13 mouse cellular contexts compared by ENCODE assay signal in genomic region chr19:40435045-40435444, GRCm38 (mm10).
DNase-seq lines count a peak whose midpoint lies in the region; ATAC-seq and TF ChIP-seq lines count a peak whose summit lies in the region.
"Had no signal": no experiment of that assay in that cellular context is flagged by ENCODE, and none has a peak within 500 bp of the region (broad histone marks: within the 10 kb centered on the region; RNA-seq: fewer than 3 reads in every experiment).

No protein-coding gene starts in this region.

- no peaks in the 10 kb centered on the region for H3K9me3 ChIP-seq in lung, postnatal 0 days (ENCODE audit: low read length)
- no peaks in the 10 kb centered on the region for H3K9me3 ChIP-seq in heart, embryonic 10.5 days
- H3K9me3 ChIP-seq in hindbrain, embryonic 12.5 days (replicated peaks), result no peaks in the 10 kb centered on the region
- H3K9me3 ChIP-seq: embryonic facial prominence, embryonic 15.5 days had no signal

- no peak for TF ChIP-seq EP300 in lung, postnatal 0 days (IDR thresholded peaks at IDR 0.05)

- no peak overlapping the region for H3K4me3 ChIP-seq in lung, postnatal 0 days (ENCODE audit: low read depth, low read length)
- no peak overlapping the region for H3K4me3 ChIP-seq in heart, embryonic 10.5 days
- H3K4me3 ChIP-seq in hindbrain, embryonic 12.5 days, result no peak overlapping the region
- H3K4me3 ChIP-seq: embryonic facial prominence, embryonic 15.5 days had no signal

- 0 out of 2 replicates have a peak, but pooled peaks have one; percentile 2 for TF ChIP-seq CTCF in lung, postnatal 0 days (IDR thresholded peaks at IDR 0.05)

- H3K9ac ChIP-seq in lung, postnatal 0 days (replicated peaks; ENCODE audit: low read depth), result no peak overlapping the region
- no peak overlapping the region for H3K9ac ChIP-seq in hindbrain, embryonic 12.5 days
- H3K9ac ChIP-seq: embryonic facial prominence, embryonic 15.5 days had no signal

- peaks cover 9% of the 10 kb centered on the region; the same call in 1 of the 2 replicates for H3K4me1 ChIP-seq in lung, postnatal 0 days (ENCODE audit: insufficient read depth, low read depth, low read length)
- peaks cover 73% of the 10 kb centered on the region for H3K4me1 ChIP-seq in heart, embryonic 10.5 days
- peaks cover 26% of the 10 kb centered on the region for H3K4me1 ChIP-seq in hindbrain, embryonic 12.5 days

- no peaks in the 10 kb centered on the region for H3K27me3 ChIP-seq in lung, postnatal 0 days (replicated peaks; ENCODE audit: insufficient read depth, low read length)
- no peaks in the 10 kb centered on the region for H3K27me3 ChIP-seq in heart, embryonic 10.5 days (ENCODE audit: insufficient read depth, poor library complexity, severe bottlenecking)
- H3K27me3 ChIP-seq in hindbrain, embryonic 12.5 days, result no peaks in the 10 kb centered on the region
- H3K27me3 ChIP-seq: embryonic facial prominence, embryonic 15.5 days had no signal

- DNase-seq in lung, postnatal 0 days (ENCODE audit: low spot score), result no peak
- DNase-seq in lung, postnatal 14 days, result no peak
- no peak for DNase-seq in heart, embryonic 10.5 days (ENCODE audit: low spot score)
- peak; percentile 21 for DNase-seq in skeletal muscle tissue, adult 2 months (ENCODE audit: low read depth, low spot score)
- DNase-seq in MN1 (ENCODE audit: low spot score), result no peak
- DNase-seq in spleen, adult 12 weeks (ENCODE audit: low spot score), result no peak
- DNase-seq in adrenal gland, postnatal 4 days (ENCODE audit: low spot score in 2 of 2), result no peak
- DNase-seq: adrenal gland, postnatal 25 days; B cell, adult 2 months; cerebellum, postnatal 25 days; thymus, postnatal 25 days had no signal

- no peak overlapping the region for H3K4me2 ChIP-seq in lung, postnatal 0 days (replicated peaks; ENCODE audit: low read depth, low read length)
- no peak overlapping the region for H3K4me2 ChIP-seq in hindbrain, embryonic 12.5 days (replicated peaks)
- H3K4me2 ChIP-seq: embryonic facial prominence, embryonic 15.5 days had no signal

- H3K27ac ChIP-seq in lung, postnatal 0 days (ENCODE audit: low read length), result no peak overlapping the region
- H3K27ac ChIP-seq in heart, embryonic 10.5 days, result peak overlapping the region; percentile 81
- H3K27ac ChIP-seq in hindbrain, embryonic 12.5 days, result peak overlapping the region; percentile 77
- H3K27ac ChIP-seq: embryonic facial prominence, embryonic 15.5 days had no signal

- 77% methylated on average over 7 of the region's 7 CpGs for WGBS in lung, postnatal 0 days
- WGBS in heart, embryonic 10.5 days, result 49% methylated on average over 7 of the region's 7 CpGs
- WGBS in hindbrain, embryonic 12.5 days, result 86% methylated on average over 7 of the region's 7 CpGs

- ATAC-seq in lung, postnatal 0 days, result no peak
- no peak for ATAC-seq in hindbrain, embryonic 12.5 days (ENCODE audit: low FRiP score)

- H3K36me3 ChIP-seq in lung, postnatal 0 days (ENCODE audit: insufficient read depth, low read length), result no peaks in the 10 kb centered on the region
- H3K36me3 ChIP-seq in heart, embryonic 10.5 days, result no peaks in the 10 kb centered on the region
- H3K36me3 ChIP-seq in hindbrain, embryonic 12.5 days, result 0 out of 2 replicates have a peak, but pooled peaks cover 3% of the 10 kb centered on the region
- H3K36me3 ChIP-seq: embryonic facial prominence, embryonic 15.5 days had no signal
